In the genomic region with DNA sequence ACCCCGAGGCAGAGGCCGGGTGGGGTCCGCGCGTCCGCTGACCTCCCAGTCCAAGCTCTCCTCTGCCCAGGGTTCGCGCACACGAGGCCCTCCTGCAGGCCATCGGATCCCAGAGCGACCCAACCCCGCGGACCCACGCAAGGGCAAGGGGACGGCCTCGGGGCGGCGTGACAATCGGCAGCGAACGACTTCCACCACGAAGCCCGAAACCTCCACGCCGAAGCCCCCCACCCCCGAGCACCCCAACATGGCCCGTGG, we compare ENCODE assay signal across 8 mouse cellular contexts. TPM values are rescaled to one million over a fixed set of nuclear protein-coding genes. Genes with fewer than 3 reads are reported as not detected.
DNase-seq lines count a peak whose midpoint lies in the region; ATAC-seq lines count a peak whose summit lies in the region.

No protein-coding gene starts in this region.

- peak; percentile 50; the same call in 1 of the 2 replicates for ATAC-seq in kidney, embryonic 14.5 days (ENCODE audit: low FRiP score, low TSS enrichment)
- 0 out of 2 replicates have a peak, but pooled peaks have one; percentile 47 for ATAC-seq in embryonic facial prominence, embryonic 12.5 days (ENCODE audit: insufficient number of reproducible peaks, insufficient read depth, low FRiP score, low TSS enrichment)
- peak; percentile 60; the same call in 1 of the 2 replicates for ATAC-seq in hindbrain, embryonic 15.5 days (ENCODE audit: low FRiP score, low read depth)
- ATAC-seq in midbrain, embryonic 16.5 days, result peak; percentile 66; the same call in 1 of the 2 replicates

- peak overlapping the region; percentile 90 for H3K4me2 ChIP-seq in kidney, embryonic 14.5 days (replicated peaks; ENCODE audit: low read depth, low read length)
- H3K4me2 ChIP-seq in embryonic facial prominence, embryonic 12.5 days (replicated peaks), result peak overlapping the region; percentile 91
- peak overlapping the region; percentile 95 for H3K4me2 ChIP-seq in hindbrain, embryonic 15.5 days
- peak overlapping the region; percentile 76 for H3K4me2 ChIP-seq in midbrain, embryonic 16.5 days (ENCODE audit: low read length)

- H3K9ac ChIP-seq in kidney, embryonic 14.5 days (ENCODE audit: low read depth, low read length), result peak overlapping the region; percentile 69
- peak overlapping the region; percentile 74 for H3K9ac ChIP-seq in embryonic facial prominence, embryonic 12.5 days
- peak overlapping the region; percentile 82 for H3K9ac ChIP-seq in hindbrain, embryonic 15.5 days
- H3K9ac ChIP-seq in midbrain, embryonic 16.5 days (ENCODE audit: low read depth, low read length), result peak overlapping the region; percentile 83

- no peaks in the 10 kb centered on the region for H3K9me3 ChIP-seq in kidney, embryonic 14.5 days (ENCODE audit: control insufficient read depth, low read length)
- H3K9me3 ChIP-seq in embryonic facial prominence, embryonic 12.5 days, result no peaks in the 10 kb centered on the region
- H3K9me3 ChIP-seq in hindbrain, embryonic 15.5 days, result no peaks in the 10 kb centered on the region
- no peaks in the 10 kb centered on the region for H3K9me3 ChIP-seq in midbrain, embryonic 16.5 days (replicated peaks; ENCODE audit: control insufficient read depth, low read length, poor library complexity, severe bottlenecking)

- H3K4me1 ChIP-seq in kidney, embryonic 14.5 days (ENCODE audit: control insufficient read depth, insufficient read depth, low read length), result no peaks in the 10 kb centered on the region
- peaks cover 7% of the 10 kb centered on the region for H3K4me1 ChIP-seq in embryonic facial prominence, embryonic 12.5 days
- H3K4me1 ChIP-seq in hindbrain, embryonic 15.5 days (replicated peaks), result peaks cover 17% of the 10 kb centered on the region
- H3K4me1 ChIP-seq in midbrain, embryonic 16.5 days (ENCODE audit: control insufficient read depth, insufficient read depth, low read length), result peaks cover 6% of the 10 kb centered on the region

- no peak for DNase-seq in kidney, postnatal 25 days
- no peak for DNase-seq in right cerebral cortex, postnatal 14 days
- no peak for DNase-seq in gastrocnemius, postnatal 36 days
- no peak for DNase-seq in thymus, postnatal 4 days

- H3K27ac ChIP-seq in kidney, embryonic 14.5 days (ENCODE audit: low read depth, low read length), result no peak overlapping the region
- no peak overlapping the region for H3K27ac ChIP-seq in embryonic facial prominence, embryonic 12.5 days
- H3K27ac ChIP-seq in hindbrain, embryonic 15.5 days (replicated peaks), result peak overlapping the region; percentile 31; the same call in 1 of the 2 replicates
- H3K27ac ChIP-seq in midbrain, embryonic 16.5 days (ENCODE audit: low read length), result no peak overlapping the region

- WGBS in kidney, embryonic 14.5 days, result 8% methylated on average over 27 of the region's 27 CpGs
- 10% methylated on average over 27 of the region's 27 CpGs for WGBS in embryonic facial prominence, embryonic 12.5 days
- 12% methylated on average over 27 of the region's 27 CpGs for WGBS in hindbrain, embryonic 15.5 days
- WGBS in midbrain, embryonic 16.5 days, result 7% methylated on average over 27 of the region's 27 CpGs

- peaks cover 16% of the 10 kb centered on the region for H3K27me3 ChIP-seq in kidney, embryonic 14.5 days (ENCODE audit: control insufficient read depth, insufficient read depth, low read length)
- peaks cover 29% of the 10 kb centered on the region for H3K27me3 ChIP-seq in embryonic facial prominence, embryonic 12.5 days
- H3K27me3 ChIP-seq in hindbrain, embryonic 15.5 days, result peaks cover 14% of the 10 kb centered on the region
- H3K27me3 ChIP-seq in midbrain, embryonic 16.5 days (ENCODE audit: control insufficient read depth, insufficient read depth, low read depth, low read length), result peaks cover 8% of the 10 kb centered on the region; the same call in 1 of the 2 replicates

- H3K36me3 ChIP-seq in kidney, embryonic 14.5 days (ENCODE audit: control insufficient read depth, insufficient read depth, low read length), result no peaks in the 10 kb centered on the region
- H3K36me3 ChIP-seq in embryonic facial prominence, embryonic 12.5 days, result no peaks in the 10 kb centered on the region
- no peaks in the 10 kb centered on the region for H3K36me3 ChIP-seq in hindbrain, embryonic 15.5 days
- no peaks in the 10 kb centered on the region for H3K36me3 ChIP-seq in midbrain, embryonic 16.5 days (ENCODE audit: control insufficient read depth, insufficient read depth, low read length)

- peak overlapping the region; percentile 69 for H3K4me3 ChIP-seq in kidney, embryonic 14.5 days (ENCODE audit: low read length)
- peak overlapping the region; percentile 71 for H3K4me3 ChIP-seq in embryonic facial prominence, embryonic 12.5 days
- H3K4me3 ChIP-seq in hindbrain, embryonic 15.5 days, result peak overlapping the region; percentile 72
- peak overlapping the region; percentile 81 for H3K4me3 ChIP-seq in midbrain, embryonic 16.5 days (ENCODE audit: low read depth, low read length)

- intact Hi-C loops in gastrocnemius, postnatal 36 days (cut with DNase I), result no loop called here

RNA-seq across cellular contexts. Expression of gene Dnaja4, which starts 0.3 kb away (rescaled TPM):
- polyA plus RNA-seq in kidney, embryonic 14.5 days (2014; fragmentation: Nextera tagmentation; extraction: Ambion mirVana), result 1.9 and 3.0 TPM in 2 replicates
- polyA plus RNA-seq in embryonic facial prominence, embryonic 12.5 days (2016; fragmentation: Nextera tagmentation; extraction: Ambion mirVana), result 7.1 and 7.2 TPM in 2 replicates
- 7.5 and 7.6 TPM in 2 replicates for polyA plus RNA-seq in hindbrain, embryonic 15.5 days (2015; fragmentation: Nextera tagmentation; extraction: Ambion mirVana)
- polyA plus RNA-seq in midbrain, embryonic 16.5 days (2015; fragmentation: Nextera tagmentation; extraction: Ambion mirVana), result 7.4 and 8.4 TPM in 2 replicates
- total RNA-seq in gastrocnemius, postnatal 36 days (2021), result 10 to 100 TPM; 52.8 to 57.2 TPM

RNA-seq across cellular contexts. Expression of gene Wdr61, which starts 35.3 kb away (rescaled TPM):
- 162 and 192 TPM in 2 replicates for polyA plus RNA-seq in kidney, embryonic 14.5 days (2014; fragmentation: Nextera tagmentation; extraction: Ambion mirVana)
- 151 and 155 TPM in 2 replicates for polyA plus RNA-seq in embryonic facial prominence, embryonic 12.5 days (2016; fragmentation: Nextera tagmentation; extraction: Ambion mirVana)
- 88.8 and 94.1 TPM in 2 replicates for polyA plus RNA-seq in hindbrain, embryonic 15.5 days (2015; fragmentation: Nextera tagmentation; extraction: Ambion mirVana)
- 90.0 and 91.9 TPM in 2 replicates for polyA plus RNA-seq in midbrain, embryonic 16.5 days (2015; fragmentation: Nextera tagmentation; extraction: Ambion mirVana)
- total RNA-seq in gastrocnemius, postnatal 36 days (2021), result 10 to 100 TPM; 17.9 to 18.2 TPM

RNA-seq across cellular contexts. Expression of gene Acsbg1, which starts 37.3 kb away (rescaled TPM):
- polyA plus RNA-seq in kidney, embryonic 14.5 days (2014; fragmentation: Nextera tagmentation; extraction: Ambion mirVana), result 2.2 and 3.0 TPM in 2 replicates
- polyA plus RNA-seq in embryonic facial prominence, embryonic 12.5 days (2016; fragmentation: Nextera tagmentation; extraction: Ambion mirVana), result 1.5 and 2.3 TPM in 2 replicates
- polyA plus RNA-seq in hindbrain, embryonic 15.5 days (2015; fragmentation: Nextera tagmentation; extraction: Ambion mirVana), result 35.3 and 35.7 TPM in 2 replicates
- polyA plus RNA-seq in midbrain, embryonic 16.5 days (2015; fragmentation: Nextera tagmentation; extraction: Ambion mirVana), result 20.6 and 33.4 TPM in 2 replicates
- total RNA-seq in gastrocnemius, postnatal 36 days (2021), result under 1 TPM; 0.17 to 0.61 TPM
